In genomic region chr4:128849686-128850085, GRCm38 (mm10) we compare ENCODE assay signal across 15 mouse cellular contexts.
"Had no signal": no experiment of that assay in that cellular context is flagged by ENCODE, and none has a peak within 500 bp of the region (broad histone marks: within the 10 kb centered on the region; RNA-seq: fewer than 3 reads in every experiment).

No protein-coding gene starts in this region.

- H3K4me1 ChIP-seq: neural tube, embryonic 15.5 days had no signal

- H3K4me2 ChIP-seq: neural tube, embryonic 15.5 days; stomach, embryonic 15.5 days had no signal

- H3K9me3 ChIP-seq: neural tube, embryonic 15.5 days; stomach, embryonic 15.5 days had no signal

- H3K27ac ChIP-seq: neural tube, embryonic 15.5 days; stomach, embryonic 15.5 days; stomach, postnatal 0 days had no signal

- H3K9ac ChIP-seq: neural tube, embryonic 15.5 days; stomach, embryonic 15.5 days had no signal

- DNase-seq: retina, postnatal 1 day; right cerebral cortex, adult 18-20 months; right cerebral cortex, postnatal 14 days; right cerebral cortex, postnatal 25 days; right cerebral cortex, postnatal 4 days; spleen, adult 18-20 months; thymus, adult 18-20 months; thymus, adult 2 months; thymus, postnatal 14 days; thymus, postnatal 25 days; thymus, postnatal 36 days; thymus, postnatal 4 days had no signal

- H3K36me3 ChIP-seq: neural tube, embryonic 15.5 days; stomach, embryonic 15.5 days had no signal

- H3K27me3 ChIP-seq: neural tube, embryonic 15.5 days; stomach, embryonic 15.5 days had no signal

- H3K4me3 ChIP-seq: neural tube, embryonic 15.5 days; stomach, embryonic 15.5 days had no signal
